Mouse (Mus musculus) gastrocnemius, postnatal 25 days (tissue): ENCODE data around the gene Psmd6. TPM values are rescaled to one million over a fixed set of nuclear protein-coding genes. Genes with fewer than 3 reads are reported as not detected.

ENCODE experiments used
- DNase-seq: peaks from one replicate; pipeline ENCODE4 v3.0.0; 2022
- long read RNA-seq, 2 experiments: library from polyadenylated mRNA; stranded (forward); transcript quantifications; one replicate each; pipeline ENCODE4 v2.0.0; 2021
- total RNA-seq, 2 experiments: library from RNA; stranded (reverse); gene quantifications; 1 replicate in 1 of 2; 2 replicates in 1 of 2; pipeline ENCODE4 v1.2.3; 2021

The Psmd6 gene
- 100 to 1,000 TPM; 132 to 135 TPM for total RNA-seq
- long read RNA-seq, experiment 1, transcript Psmd6-201 (8 exons, 1,387 nt), result major isoform, 245 of 265 reads
- long read RNA-seq, experiment 1, partial matches to known transcripts, result 14 of 265 reads
- long read RNA-seq, experiment 1, other reads (novel, unspliced or antisense), result 5 of 265 reads
- long read RNA-seq, experiment 2, transcript Psmd6-201 (8 exons, 1,387 nt), result major isoform, 233 of 245 reads
- long read RNA-seq, experiment 2, partial matches to known transcripts, result 9 of 245 reads
- long read RNA-seq, experiment 2, other reads (novel, unspliced or antisense), result 3 of 245 reads

- peak; percentile 84 for DNase-seq
Observed at GRCm38 (mm10) chr14:14120230-14121096, at the start of gene Psmd6. Psmd6 (minus strand) TSS chr14:14120984.

DNA sequence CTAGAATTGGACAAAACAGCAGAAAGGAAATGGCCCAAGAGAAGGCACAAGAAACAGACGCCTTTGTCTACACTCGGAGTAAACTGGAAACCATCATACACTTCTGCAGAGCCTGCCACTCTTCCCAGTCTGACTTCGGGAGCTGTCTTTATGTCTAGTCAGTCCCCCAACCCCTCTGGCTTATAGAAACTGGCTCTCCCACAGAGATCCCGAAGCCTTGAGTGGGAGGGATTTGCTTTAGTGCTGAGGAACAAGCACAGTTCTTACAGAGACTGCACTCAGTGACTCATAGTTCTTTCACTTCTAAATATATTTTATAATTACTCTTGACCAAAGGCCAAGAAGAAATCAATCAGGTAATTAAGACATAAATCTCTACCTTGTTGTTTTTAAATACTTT, 10.1 kb downstream of the Psmd6 start:
- DNase-seq, result no peak

GRCm38 (mm10) chr14:14104930-14105318, 15.9 kb downstream of the Psmd6 start:
- no peak for DNase-seq

DNA sequence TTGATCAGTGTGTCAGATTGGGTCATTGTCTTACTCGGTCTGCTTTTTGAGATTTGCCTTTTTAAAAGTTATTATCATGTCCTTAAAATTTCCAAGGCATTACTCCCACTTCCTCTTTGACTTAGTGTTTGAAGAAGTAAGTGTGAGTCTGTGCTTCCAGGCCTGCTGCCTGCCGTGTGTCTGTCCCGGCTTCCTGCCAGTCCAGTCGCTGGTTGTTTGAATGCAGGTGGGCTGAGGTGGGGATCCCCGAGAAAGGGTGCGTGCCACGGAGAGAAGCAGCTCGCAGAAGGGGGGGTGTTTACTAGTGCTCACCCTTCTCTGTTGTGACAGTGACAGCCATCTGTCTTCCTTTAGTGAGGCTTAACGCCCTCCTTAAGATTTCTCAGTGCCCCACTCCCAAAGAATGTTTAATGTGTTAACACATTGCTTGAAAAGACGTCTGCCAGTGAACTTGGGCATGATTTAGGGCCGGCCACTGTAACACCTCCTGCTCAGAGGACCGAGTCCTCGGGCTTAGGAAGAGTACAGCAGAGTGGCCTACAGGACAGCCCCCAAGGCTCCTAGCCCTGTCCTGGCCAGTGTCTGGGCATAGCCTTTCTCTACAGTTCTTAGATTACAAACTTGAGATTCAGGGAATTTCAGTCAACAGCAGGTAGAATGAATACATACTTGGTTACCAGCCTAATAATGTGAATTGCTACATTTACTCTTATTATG, 16.4 kb downstream of the Psmd6 start:
- no peak for DNase-seq

DNA sequence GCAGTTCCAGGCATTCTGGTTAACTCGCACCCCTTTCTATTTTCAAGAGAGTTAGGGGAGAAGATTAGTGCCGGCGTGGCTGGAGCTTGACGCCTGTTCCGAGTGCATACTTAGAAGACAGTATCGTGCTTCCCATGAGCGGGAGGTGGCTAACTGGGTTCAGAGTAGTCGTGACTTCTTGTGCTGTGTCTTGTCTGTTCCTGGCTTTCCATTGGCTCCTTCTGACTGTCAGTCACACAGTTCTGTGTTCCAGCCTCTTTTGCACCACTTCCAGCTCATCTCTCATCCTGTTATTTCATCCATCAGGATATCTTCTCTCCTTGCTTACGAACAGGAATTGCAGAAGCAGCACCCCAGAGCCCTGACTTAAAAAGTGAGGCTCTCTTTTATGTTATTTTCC, 19.5 kb downstream of the Psmd6 start:
- DNase-seq, result no peak

- DNase-seq, result no peak
Observed at GRCm38 (mm10) chr14:14100773-14101280, 20.0 kb downstream of the Psmd6 start.

- DNase-seq, result peak; percentile 62
Observed at GRCm38 (mm10) chr14:14098330-14098980, 22.3 kb downstream of the Psmd6 start.

DNA sequence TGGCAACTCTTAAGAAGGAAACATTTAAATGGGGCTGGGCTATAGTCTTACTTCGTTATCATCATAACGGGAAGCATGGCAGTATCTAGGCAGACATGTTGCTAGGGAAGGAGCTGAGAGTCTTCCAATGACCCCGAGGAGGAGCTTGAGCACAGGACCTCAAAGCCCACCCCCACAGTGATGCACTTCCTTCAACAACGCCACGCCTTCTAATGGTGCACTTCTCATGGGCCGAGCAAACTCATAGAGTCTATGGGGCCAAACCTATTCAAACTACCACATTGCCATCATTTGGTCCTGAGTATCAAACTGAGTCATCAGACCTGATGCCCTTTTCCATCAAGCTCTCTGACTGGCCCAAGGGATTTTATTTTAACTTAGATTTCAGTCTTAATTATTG, 30.2 kb downstream of the Psmd6 start:
- DNase-seq, result no peak

DNA sequence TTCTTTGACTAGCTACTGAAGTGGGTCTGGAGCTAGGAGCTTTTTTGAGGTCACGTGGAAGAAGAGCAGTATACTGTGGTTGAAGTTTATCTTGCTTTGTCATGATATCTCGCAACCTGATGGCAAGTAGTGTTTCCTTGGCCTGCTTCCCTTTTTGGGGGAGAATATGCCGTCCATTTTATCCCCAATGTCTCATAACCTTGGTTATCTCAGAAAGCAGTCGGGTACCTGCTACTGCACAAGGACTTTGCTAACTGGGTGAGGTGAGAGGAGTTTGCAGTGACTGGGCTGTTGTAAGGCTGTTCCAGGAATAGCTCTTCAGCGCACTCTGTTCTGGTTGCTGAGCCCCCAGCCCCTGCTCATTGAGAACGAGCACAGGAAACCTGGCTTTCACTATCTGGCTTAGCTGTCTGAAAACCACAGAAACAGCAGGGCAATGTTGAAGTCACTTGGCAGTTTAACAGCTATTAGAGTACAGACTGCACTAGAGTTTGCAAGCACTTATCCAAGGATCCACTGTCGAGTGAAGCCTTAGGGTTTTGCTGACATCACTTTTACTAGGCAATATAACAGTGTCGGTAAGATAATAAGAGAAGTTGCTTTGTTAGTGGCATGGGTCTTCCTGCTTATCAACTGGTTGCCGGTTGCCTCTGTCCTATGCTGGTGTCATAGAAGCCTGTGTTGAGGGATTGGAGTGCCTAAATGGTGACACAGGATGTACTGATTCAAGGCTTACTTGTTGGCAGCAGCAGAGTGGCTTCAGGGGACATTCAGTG, 32.6 kb downstream of the Psmd6 start:
- no peak for DNase-seq

GRCm38 (mm10) chr14:14087348-14087747, 33.4 kb downstream of the Psmd6 start:
- no peak for DNase-seq

- no peak for DNase-seq
Observed at GRCm38 (mm10) chr14:14086711-14087263, 34.0 kb downstream of the Psmd6 start.

DNA sequence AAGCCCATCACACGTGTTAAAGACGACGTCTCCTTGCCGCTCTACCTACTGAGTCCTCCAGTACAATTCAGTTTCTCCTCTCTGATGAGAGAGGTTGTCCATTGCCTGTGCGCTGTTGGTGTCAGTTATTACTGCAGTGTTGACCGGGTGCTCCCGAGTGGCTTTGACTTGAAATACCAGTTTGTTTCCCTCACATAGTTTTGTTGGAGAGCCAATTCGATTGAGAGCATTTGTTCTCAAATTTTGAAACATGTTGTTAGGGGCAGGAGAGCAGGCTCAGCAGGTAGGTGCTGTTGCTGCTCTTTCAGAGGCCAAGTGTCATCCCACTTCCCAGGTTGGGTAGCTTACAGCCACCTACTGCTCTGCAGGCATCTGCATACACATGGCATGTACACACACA, 37.0 kb downstream of the Psmd6 start:
- no peak for DNase-seq

- DNase-seq, result no peak
Observed at GRCm38 (mm10) chr14:14080604-14081194, 40.1 kb downstream of the Psmd6 start.

GRCm38 (mm10) chr14:14071456-14071855, 49.3 kb downstream of the Psmd6 start:
- DNase-seq, result no peak

DNA sequence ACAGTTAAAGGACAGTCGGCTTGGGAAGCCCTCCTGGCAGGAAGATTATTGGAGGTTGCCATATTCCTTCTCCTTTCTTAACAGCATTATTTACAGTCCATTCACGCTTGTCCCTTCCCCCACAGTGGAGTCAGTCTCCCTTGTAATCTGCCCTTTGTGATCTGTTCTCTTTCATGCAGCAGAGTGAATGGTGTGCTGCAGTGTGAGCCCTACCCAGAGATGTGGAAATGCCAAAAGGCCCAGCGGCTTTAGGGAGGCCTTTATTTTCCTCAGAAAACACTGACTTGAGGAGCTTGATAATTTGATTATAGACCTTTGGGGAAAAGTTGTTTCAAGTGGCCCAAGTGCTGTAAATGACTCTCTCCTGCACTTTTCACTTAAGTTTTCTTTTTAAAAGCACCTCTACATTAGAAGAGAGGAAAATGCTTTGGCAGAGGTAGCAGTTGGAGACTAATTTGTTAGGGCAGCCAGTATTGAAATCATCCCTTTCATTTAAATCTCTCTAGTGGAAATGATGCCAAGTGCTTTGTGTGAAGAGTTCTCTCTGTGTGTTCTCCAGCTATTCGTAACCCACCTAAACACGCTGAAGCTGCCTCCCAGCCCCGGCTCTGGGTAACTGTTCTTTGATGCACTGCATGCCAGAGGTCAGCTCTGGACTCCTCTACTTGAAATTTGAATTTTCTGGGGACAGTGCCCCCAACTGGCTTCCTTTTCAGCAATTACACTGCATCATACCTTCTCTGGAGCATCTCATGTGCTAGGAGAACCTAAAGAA, 50.1 kb downstream of the Psmd6 start:
- no peak for DNase-seq

DNA sequence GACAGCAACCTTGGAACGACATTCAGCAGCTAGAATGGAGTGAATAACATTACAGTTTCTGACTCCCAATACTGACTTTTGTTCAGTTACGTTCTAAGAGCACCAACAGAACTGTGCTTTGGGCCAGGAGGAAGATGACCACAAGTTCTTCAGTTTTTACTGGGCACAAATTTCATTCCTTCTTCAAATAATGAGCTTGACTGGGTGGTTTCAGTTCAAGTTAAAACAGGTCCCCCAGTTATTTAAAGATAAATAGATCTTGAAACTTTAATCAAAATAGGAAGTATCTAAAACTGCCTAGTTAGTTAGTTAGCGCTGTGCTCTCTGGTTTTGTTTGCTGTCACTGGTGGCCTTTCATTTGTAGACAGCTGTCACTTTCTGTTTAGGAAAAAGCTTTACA, 52.2 kb downstream of the Psmd6 start:
- DNase-seq, result no peak

DNA sequence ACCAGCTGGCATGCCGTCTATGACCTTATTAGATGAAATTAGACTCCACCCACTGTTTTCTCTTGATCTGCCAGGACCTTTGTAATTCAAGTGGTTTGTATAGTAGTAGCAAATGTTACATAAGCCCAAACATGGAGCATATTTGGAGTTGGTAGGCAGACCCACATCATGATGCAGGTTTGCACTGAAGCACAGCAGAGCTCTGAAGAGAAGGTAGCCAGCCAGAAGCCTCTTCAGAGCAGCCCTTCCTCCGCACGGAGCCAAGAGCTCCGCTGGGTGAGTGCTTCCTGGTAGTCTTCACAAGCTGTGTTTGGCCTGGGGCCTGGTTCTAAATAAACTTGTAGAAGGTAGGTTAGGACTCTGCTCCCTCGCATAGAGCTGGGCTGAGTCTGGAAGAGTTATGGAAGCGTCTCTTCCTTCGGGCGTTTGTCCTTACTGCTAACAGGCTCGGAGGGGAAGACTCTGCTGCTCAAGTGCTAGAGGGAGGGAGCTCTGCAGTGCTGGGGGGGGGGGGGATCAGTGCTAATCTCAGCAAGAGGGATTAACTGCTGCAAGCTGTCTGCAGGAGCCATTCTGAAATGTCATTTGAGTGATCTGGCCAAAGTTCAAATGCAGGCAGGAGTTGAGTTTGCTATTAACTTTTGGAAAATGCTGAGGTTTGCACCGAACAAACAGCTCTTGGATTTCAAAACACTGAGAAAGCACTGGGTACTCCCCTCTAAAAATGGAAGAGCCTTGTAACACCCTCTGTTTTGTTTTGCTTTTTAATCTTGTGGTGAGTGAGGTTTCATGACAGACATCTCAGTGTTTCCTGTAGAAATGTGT, 52.9 kb downstream of the Psmd6 start:
- DNase-seq, result peak; percentile 28

DNA sequence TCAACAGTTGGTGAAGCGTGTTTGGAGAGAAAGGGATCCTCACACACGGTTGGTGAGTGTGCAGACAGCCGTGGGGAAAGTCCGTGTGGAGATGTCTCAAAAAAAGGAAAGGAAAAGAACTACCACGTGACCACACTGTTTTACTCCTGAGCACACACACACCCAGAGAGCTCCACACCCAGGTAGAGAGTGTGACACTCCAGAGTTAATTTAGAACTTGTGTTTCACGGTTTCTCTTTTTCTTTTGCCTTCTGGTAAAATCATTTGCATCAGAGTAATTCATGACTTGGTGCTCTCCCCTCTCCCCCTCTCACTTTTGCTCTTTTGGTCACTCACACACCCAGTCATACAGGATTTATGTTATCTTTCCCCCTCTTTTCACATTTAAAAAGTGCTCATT, 54.5 kb downstream of the Psmd6 start:
- DNase-seq, result no peak

DNA sequence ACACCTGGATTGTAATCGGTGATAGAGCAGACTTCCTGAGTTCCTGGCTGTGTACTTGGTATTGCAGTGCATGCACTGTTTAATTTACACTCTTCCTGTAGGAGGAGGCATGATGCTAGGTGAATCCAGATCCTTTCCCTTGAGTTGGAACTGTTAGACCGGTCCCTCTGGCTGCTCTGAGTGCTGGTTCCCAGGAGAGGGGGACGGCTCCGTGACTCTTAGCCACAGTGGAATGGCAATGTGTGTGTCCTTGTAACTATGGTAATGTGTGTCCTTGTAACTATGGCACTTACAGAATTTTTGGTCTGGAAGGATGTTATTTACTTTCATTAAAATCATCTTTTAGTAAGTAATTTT, 55.7 kb downstream of the Psmd6 start:
- no peak for DNase-seq
